Mouse (Mus musculus): Measurements from ENCODE around the gene 1700028J19Rik.

- no peak for TF ChIP-seq CTCF (IDR thresholded peaks at IDR 0.05)
- TF ChIP-seq EP300 (IDR thresholded peaks at IDR 0.05): no peak
Measured at GRCm38 (mm10) chr7:44244080-44244479, 2.4 kb downstream of the 1700028J19Rik start.
